Mouse (Mus musculus) heart, postnatal 4 days (tissue): ENCODE data around the gene Ccdc88c. TPM values are rescaled to one million over a fixed set of nuclear protein-coding genes. Genes with fewer than 3 reads are reported as not detected.

Experiments used
- DNase-seq: peaks from one replicate; pipeline ENCODE4 v3.0.0; 2021
- total RNA-seq, 2 experiments: library from RNA; stranded (reverse); gene quantifications; 2 replicates each; pipeline ENCODE4 v1.2.3; 2021

Ccdc88c gene
- total RNA-seq, 2 experiments from 2014 or later: 10.9 to 11.4 TPM

- DNase-seq: peak; percentile 72
Measured at GRCm38 (mm10) chr12:100925644-100926619, 102.9 kb downstream of the Ccdc88c start.

GRCm38 (mm10) chr12:100924646-100925339, 104.1 kb downstream of the Ccdc88c start:
- DNase-seq: no peak

DNA sequence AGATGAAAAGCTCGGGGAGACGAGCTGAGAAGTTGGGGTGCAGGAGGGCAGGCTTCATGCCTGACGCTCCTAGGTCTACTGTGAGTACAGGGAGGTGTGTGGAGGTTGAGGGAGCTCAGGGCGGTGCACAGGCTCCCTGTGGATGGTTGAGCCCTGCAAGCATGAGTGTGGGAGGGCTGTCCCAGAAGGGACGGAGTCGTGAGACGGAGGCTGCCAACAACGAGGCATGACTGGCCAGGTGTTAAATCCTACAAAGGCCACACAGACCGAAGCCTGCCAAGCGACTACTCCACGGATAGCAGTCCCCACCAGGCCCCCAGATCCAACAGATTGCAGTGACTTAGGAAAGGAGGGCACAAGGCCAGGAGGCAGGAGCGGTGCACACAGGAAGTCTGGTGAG, 118.1 kb downstream of the Ccdc88c start:
- DNase-seq: no peak

GRCm38 (mm10) chr12:100909765-100910164, 119.1 kb downstream of the Ccdc88c start:
- DNase-seq: no peak

- no peak for DNase-seq
Measured at GRCm38 (mm10) chr12:100908298-100909034, 120.4 kb downstream of the Ccdc88c start.

DNA sequence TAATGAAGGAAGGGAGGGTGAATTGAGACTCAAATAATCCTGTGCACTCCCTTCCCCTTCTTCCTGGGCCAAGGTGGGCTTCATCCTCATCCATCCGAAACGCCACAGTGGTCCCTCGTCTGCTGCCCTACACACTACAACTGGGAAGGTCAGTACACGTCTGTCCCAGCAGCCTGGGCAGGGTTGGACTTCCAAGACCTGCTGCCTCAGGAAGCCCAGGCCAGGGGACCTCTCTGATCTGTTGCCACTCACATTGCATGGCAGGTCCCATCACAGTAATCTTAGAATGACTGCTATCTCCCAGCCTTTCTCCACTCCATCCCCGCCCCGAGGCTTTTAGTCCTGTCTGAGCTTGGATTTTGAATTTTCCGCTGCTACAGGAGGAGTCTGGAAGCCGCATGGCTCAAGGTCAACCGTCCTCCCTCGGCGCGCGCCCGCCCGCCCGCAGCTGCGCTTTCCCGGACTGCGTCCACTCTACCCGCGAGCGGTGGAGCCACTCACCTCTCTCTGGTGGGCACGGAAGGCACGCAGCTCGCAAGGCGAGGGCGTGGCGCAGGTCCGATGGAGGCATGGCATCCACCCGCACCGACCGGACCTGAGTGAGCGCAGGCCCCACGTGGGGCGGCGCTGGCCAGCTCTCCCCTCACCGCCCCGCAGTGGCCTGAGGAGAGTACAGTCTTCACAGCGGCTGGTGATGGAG, 121.1 kb downstream of the Ccdc88c start, which contains the start of gene Gpr68:
TSS of gene Gpr68 (minus strand) at position 601 of the 700 bp plus-strand sequence.
- peak; percentile 38 for DNase-seq

GRCm38 (mm10) chr12:100906861-100907260, 122.0 kb downstream of the Ccdc88c start:
- DNase-seq: no peak

GRCm38 (mm10) chr12:100903761-100904160, 125.1 kb downstream of the Ccdc88c start:
- no peak for DNase-seq

GRCm38 (mm10) chr12:100901386-100901785, 127.5 kb downstream of the Ccdc88c start:
- DNase-seq: no peak

DNA sequence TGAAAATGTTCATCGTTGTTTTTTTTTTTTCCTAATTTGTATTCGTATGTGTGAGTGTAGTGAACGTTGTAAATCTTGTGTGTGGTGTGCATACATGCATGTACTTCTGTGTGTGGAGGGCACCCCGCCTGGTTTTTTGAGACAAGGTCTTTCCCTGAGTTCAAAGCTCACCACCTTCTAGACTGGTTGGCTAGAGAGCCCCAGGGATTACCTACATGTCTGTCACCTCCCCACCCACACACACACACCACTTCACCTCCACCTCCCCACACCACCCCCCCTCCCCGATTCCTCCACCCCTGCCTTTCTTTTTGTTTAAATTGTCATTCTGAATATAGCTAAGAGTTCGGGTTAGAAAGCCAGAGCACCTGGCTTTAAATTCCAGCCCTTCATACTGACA, 128.0 kb downstream of the Ccdc88c start:
- no peak for DNase-seq

DNA sequence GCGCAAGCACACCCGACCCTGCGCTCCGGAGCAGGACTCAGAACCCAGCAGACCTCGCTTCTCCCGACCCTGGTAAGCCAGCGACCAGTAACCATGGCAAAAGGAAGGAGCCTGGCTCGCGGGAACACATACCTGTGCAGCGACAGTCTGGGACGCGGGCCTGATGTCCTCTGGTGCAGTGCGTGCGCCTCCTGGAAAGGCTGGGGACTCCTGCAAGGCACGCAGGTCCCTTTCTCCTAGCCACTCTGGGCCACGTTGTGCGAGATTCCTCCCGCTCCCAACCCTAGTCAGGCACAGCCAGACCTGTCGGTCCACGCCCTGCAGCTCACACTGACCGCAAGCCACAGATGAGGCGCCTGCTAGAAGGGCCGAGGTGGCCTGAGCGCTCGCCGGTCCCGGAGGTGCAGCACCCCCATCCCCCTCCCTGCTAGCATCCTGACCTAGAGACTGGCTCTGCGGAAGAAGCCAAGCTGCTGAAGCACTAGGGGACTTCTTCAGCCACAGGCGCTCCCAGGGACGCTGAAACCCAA, 129.7 kb downstream of the Ccdc88c start:
- DNase-seq: no peak

DNA sequence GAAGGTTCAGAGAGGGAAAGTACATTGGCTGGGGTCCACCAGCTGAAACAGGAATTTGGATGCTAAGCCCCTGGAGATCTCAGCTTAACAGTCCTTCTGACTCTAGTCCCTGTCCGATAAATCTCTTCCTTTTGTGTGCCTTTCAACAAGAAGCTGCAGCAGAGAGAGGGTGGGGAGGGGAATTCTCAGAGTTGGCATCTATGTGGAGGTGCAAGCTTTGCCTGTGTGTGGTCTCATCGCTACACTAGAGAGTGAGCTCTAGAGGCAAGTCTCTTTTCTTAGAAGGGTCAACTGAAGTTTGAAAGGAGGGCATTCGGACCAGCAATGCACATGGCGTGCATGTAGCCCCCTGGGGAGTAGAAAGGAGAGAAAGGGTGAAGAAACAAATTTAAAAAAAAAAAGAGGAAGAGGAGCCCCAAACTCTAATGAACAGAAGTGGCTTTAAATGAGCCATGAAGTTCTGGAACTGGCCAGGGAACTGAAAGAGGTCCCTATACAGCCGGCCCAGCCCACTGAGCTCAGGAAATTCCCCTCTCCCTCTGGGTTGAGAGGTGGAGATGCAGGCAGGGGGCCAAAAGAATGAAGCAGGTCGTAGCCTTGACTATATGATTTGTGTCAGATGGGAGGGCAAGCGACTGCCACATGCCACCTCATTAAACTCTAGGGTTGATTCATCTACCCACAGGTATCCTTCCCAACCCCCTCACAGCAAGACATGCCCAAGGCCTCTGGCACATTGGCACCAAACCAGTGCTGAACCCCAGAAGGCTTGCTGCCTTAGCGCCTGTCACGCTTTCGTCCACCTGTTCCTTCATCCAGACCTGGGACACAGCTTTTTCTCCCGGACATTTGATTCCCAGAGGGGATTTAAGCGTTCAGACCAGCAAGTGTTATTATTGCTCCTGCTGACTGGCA, 130.9 kb downstream of the Ccdc88c start:
- no peak for DNase-seq

GRCm38 (mm10) chr12:100896661-100897060, 132.2 kb downstream of the Ccdc88c start:
- no peak for DNase-seq

DNA sequence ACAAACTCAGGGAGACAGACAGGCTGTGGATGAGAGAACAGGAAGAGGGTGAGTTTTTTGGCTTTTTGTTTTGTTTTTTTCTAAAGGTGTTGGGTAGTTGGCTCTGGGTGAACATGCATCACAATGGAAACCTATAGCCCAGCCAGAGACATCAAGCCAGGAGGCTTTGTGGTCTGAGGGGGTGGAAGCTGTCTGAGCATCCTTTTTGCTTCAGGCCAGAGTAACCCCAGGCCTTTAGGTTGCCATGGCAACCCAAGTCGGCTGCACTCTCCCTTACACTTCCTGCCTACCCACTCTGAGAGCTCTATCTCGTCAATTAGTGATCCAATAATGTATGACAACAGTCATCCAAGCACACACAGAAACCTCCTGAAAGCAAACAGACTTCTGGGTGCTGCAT, 133.4 kb downstream of the Ccdc88c start:
- no peak for DNase-seq

GRCm38 (mm10) chr12:100890548-100890947, 138.3 kb downstream of the Ccdc88c start:
- no peak for DNase-seq

- peak; percentile 44 for DNase-seq
Measured at GRCm38 (mm10) chr12:100887801-100888258, 141.0 kb downstream of the Ccdc88c start.

DNA sequence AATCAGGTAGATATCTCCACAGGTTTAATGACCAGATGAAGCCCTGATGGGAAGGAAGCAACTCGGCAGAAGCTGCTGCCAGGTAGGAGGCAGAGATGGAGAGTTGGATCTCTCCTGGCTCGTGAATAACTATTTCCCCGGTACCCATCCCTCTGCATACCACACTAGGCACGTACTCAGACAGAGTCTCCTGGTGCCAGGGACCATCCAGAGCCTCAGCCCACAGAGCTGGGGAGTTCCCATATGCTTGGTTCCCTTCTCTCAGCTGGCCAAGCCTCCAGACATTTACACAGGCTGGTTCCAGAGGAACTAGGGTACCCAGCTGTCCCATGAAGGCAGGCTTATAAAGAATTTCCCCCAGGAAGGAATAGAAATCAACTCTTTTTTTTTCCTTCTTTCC, 142.0 kb downstream of the Ccdc88c start:
- no peak for DNase-seq

DNA sequence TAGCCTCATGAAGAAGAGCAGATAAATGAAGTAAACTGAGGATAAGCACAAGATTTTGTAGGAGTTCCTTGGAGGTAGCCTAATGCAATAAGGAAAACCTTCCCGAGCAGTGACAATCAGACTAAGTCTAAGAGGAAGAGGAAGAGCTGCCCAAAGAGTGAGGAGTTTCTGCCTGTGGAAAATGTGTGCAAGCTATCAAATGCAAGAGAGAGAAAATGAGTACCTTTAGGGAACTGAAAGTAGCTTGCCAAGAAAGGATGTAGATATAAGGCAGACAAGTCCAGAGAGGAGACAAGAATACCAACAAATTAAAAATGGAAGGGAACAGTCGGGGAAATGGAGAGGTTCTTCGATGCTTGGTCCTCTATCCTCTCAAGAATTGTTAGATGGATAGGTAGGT, 143.3 kb downstream of the Ccdc88c start:
- DNase-seq: no peak

- no peak for DNase-seq
Measured at GRCm38 (mm10) chr12:100883168-100883567, 145.7 kb downstream of the Ccdc88c start.

- DNase-seq: no peak
Measured at GRCm38 (mm10) chr12:100878556-100878955, 150.3 kb downstream of the Ccdc88c start.

DNA sequence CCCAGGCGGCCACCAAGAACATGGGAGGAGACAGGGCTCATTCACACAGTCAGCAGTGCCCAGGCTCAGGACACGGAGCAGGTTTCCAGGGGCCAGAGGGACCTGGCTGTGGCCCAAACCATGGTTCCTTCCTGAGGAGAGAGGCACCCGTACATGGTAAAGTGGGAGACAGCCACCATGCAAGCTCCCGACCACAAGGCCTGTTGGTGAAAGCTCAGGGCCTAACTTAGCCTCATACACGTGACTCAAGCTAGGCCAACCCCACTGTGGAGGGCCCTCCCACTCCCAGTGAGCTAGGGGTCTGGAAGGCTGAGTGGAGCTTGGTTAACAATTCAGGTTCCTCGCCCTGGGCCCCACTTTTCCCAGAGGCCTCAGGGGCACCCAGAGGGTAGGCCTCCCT, 150.9 kb downstream of the Ccdc88c start:
- no peak for DNase-seq
